Mouse (Mus musculus): Measurements from ENCODE around the gene Bco2.

GRCm38 (mm10) chr9:50548936-50549335 lies 6.0 kb downstream of the Bco2 start:
- TF ChIP-seq CTCF (IDR thresholded peaks at IDR 0.05; ENCODE audit: borderline replicate concordance, control insufficient read depth, extremely low read depth, insufficient read depth, low read length, poor library complexity) (no peak), POLR2A (IDR thresholded peaks at IDR 0.05; ENCODE audit: control insufficient read depth, extremely low read depth, insufficient read depth, low read length, poor library complexity) (no peak)
